Mouse (Mus musculus) megakaryocyte, embryonic 14.5 days (primary cell): ENCODE results near the gene Atp5f1.

Source experiments
- FLI1 ChIP-seq: IDR thresholded peaks from 2 replicates; pipeline ENCODE4 v1.6.1; 2012; ENCODE audit warnings: low read length, inconsistent platforms, mixed read lengths
- GATA1 ChIP-seq: IDR thresholded peaks from 3 replicates; pipeline ENCODE4 v1.6.1; 2012; ENCODE audit warnings: mixed read lengths, low read length, inconsistent platforms, borderline replicate concordance

DNA sequence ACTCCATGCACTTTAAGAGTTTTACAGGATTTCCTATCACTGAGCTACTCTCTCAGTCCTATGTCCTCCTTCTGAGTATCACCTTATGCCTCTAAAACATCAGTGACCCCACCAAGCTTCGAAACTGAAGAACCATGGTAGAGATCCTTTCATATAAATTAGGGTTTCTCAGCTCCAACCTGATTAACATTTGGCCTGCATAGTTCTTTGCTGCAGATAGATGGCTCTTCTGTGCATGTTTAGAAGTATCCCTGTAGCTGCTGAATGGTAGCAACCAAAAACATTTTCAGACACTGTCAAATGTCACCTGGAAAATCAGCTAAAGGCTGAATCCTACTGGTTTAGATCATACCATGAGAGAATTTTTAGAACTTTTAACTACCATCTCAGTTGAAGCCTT, 2.7 kb downstream of the Atp5f1 start:
- TF ChIP-seq GATA1 (no peak), FLI1 (no peak)
